In genomic region chr19:60889714-60890315, GRCm38 (mm10) we compare ENCODE assay signal across 7 mouse cellular contexts. TPM values are rescaled to one million over a fixed set of nuclear protein-coding genes. Genes with fewer than 3 reads are reported as not detected.
DNase-seq lines count a peak whose midpoint lies in the region; ATAC-seq lines count a peak whose summit lies in the region.

Gene Grk5, plus strand, starts transcription at chr19:60889749.

- H3K4me1 ChIP-seq in intestine, embryonic 16.5 days (ENCODE audit: control insufficient read depth, insufficient read depth, low read length), result peaks cover 9% of the 10 kb centered on the region
- H3K4me1 ChIP-seq in midbrain, embryonic 11.5 days (ENCODE audit: control insufficient read depth, insufficient read depth, low read length), result peaks cover 13% of the 10 kb centered on the region

- H3K27me3 ChIP-seq in intestine, embryonic 16.5 days (replicated peaks; ENCODE audit: control insufficient read depth, insufficient read depth, low read length), result no peaks in the 10 kb centered on the region
- H3K27me3 ChIP-seq in midbrain, embryonic 11.5 days (ENCODE audit: control insufficient read depth, insufficient read depth, low read length), result no peaks in the 10 kb centered on the region

- H3K36me3 ChIP-seq in intestine, embryonic 16.5 days (ENCODE audit: control insufficient read depth, insufficient read depth, low read length), result no peaks in the 10 kb centered on the region
- no peaks in the 10 kb centered on the region for H3K36me3 ChIP-seq in midbrain, embryonic 11.5 days (ENCODE audit: control insufficient read depth, insufficient read depth, low read length)

- H3K4me2 ChIP-seq in intestine, embryonic 16.5 days (ENCODE audit: low read depth, low read length), result peak within 1 kb of the TSS; percentile 92
- H3K4me2 ChIP-seq in midbrain, embryonic 11.5 days, result peak within 1 kb of the TSS; percentile 72

- H3K9ac ChIP-seq in intestine, embryonic 16.5 days (ENCODE audit: low read depth, low read length), result peak within 1 kb of the TSS; percentile 94
- H3K9ac ChIP-seq in midbrain, embryonic 11.5 days (ENCODE audit: low read length), result peak within 1 kb of the TSS; percentile 95

- H3K9me3 ChIP-seq in intestine, embryonic 16.5 days (ENCODE audit: control insufficient read depth, low read length), result no peaks in the 10 kb centered on the region
- H3K9me3 ChIP-seq in midbrain, embryonic 11.5 days (ENCODE audit: control insufficient read depth, low read length), result no peaks in the 10 kb centered on the region

- intact Hi-C loops in left cerebral cortex, postnatal 36 days (cut with DNase I), result loop anchor here (2.0 kb wide), 1 partner anchor 195 kb away; no protein-coding TSS in a partner anchor

- DNase-seq in adrenal gland, adult 2 months, result peak; percentile 97
- DNase-seq in embryo, embryonic 11.5 days (ENCODE audit: low read depth, low spot score), result peak; percentile 90
- peak; percentile 91 to 95 for DNase-seq in gastrocnemius, postnatal 4 days (ENCODE audit: low spot score in 2 of 2)
- DNase-seq in left cerebral cortex, postnatal 36 days (ENCODE audit: low spot score in 2 of 2), result peak; percentile 90 to 93
- peak; percentile 99 for DNase-seq in midbrain, embryonic 11.5 days (ENCODE audit: low spot score, missing footprints)
- peak; percentile 89 for DNase-seq in skeletal muscle tissue, adult 2 months (ENCODE audit: low read depth, low spot score)

- peak; percentile 99 for ATAC-seq in intestine, embryonic 16.5 days
- peak; percentile 99 for ATAC-seq in midbrain, embryonic 11.5 days (ENCODE audit: low FRiP score)

- peak within 1 kb of the TSS; percentile 83 for H3K4me3 ChIP-seq in intestine, embryonic 16.5 days (ENCODE audit: low read length)
- peak within 1 kb of the TSS; percentile 85 for H3K4me3 ChIP-seq in midbrain, embryonic 11.5 days (ENCODE audit: low read depth, low read length)

- H3K27ac ChIP-seq in intestine, embryonic 16.5 days (ENCODE audit: low read length), result peak within 1 kb of the TSS; percentile 98
- H3K27ac ChIP-seq in midbrain, embryonic 11.5 days (ENCODE audit: low read depth, low read length), result peak within 1 kb of the TSS; percentile 92

- under 1% methylated on average over 55 of the region's 55 CpGs for WGBS in intestine, embryonic 16.5 days
- WGBS in midbrain, embryonic 11.5 days, result under 1% methylated on average over 55 of the region's 55 CpGs

RNA-seq across cellular contexts. Expression of gene Grk5, which starts in this region (rescaled TPM):
- total RNA-seq in adrenal gland, adult 2 months (2021), result 10 to 100 TPM; 16.6 to 36.3 TPM
- 1.2 and 1.5 TPM in 2 replicates for polyA plus RNA-seq in adrenal gland, adult 2 months (2012; rRNA removed)
- 10 to 100 TPM; 12.9 to 16.0 TPM for total RNA-seq in gastrocnemius, postnatal 4 days (2021)
- polyA plus RNA-seq in intestine, embryonic 16.5 days (2015; fragmentation: Nextera tagmentation; extraction: Ambion mirVana), result 1.3 and 1.4 TPM in 2 replicates
- 10 to 100 TPM; 15.6 to 15.9 TPM for total RNA-seq in left cerebral cortex, postnatal 36 days (2021)
- polyA plus RNA-seq in midbrain, embryonic 11.5 days (2014; fragmentation: Nextera tagmentation; extraction: Ambion mirVana), result 2.7 and 2.8 TPM in 2 replicates

Comparison
In these comparisons a context has a peak if more than half of its experiments do, and no peak if none do; other contexts are left out.
1. Peak in every context shown above with its lines: DNase-seq, ATAC-seq, H3K4me3 ChIP-seq and H3K27ac ChIP-seq.